ENCODE assay signal across 12 mouse cellular contexts in the genomic region with DNA sequence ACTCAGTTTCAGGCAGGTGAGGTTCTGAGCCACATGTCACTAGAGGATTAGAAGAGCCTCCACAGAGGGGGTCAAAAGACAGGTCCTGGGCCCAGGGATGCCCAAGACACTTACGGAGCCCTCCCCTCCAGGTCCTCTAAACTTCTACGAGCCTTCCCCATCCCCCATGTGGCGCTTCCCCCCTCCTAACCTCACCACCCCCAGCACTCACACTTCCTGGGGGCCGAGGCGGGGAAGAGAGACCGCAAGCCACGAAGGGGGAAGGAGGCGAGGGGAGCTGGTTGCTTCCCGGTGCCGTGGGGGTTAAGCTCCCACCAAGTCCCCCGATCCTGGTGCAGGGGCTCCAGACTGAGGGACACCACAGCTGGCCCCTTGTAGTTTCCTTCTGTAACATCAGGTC. TPM values are rescaled to one million over a fixed set of nuclear protein-coding genes. Genes with fewer than 3 reads are reported as not detected.
DNase-seq lines count a peak whose midpoint lies in the region; ATAC-seq lines count a peak whose summit lies in the region.
"Had no signal": no experiment of that assay in that cellular context is flagged by ENCODE, and none has a peak within 500 bp of the region (broad histone marks: within the 10 kb centered on the region; RNA-seq: fewer than 3 reads in every experiment).

No protein-coding gene starts in this region.

- no peak overlapping the region for H3K27ac ChIP-seq in hindbrain, embryonic 16.5 days (ENCODE audit: low read depth, low read length)
- H3K27ac ChIP-seq: hindbrain, postnatal 0 days had no signal

- H3K4me2 ChIP-seq in hindbrain, embryonic 16.5 days (ENCODE audit: low read length), result no peak overlapping the region

- H3K36me3 ChIP-seq in hindbrain, embryonic 16.5 days (ENCODE audit: control insufficient read depth, insufficient read depth, low read length), result no peaks in the 10 kb centered on the region

- H3K4me3 ChIP-seq in hindbrain, embryonic 16.5 days (ENCODE audit: low read length), result no peak overlapping the region
- H3K4me3 ChIP-seq: lung, embryonic 15.5 days; myocyte had no signal

- 56% methylated on average over 11 of the region's 11 CpGs for WGBS in hindbrain, embryonic 16.5 days

- DNase-seq in CD4-positive, CD25-positive, alpha-beta regulatory T cell, adult 2 months (ENCODE audit: low read depth, low spot score), result peak; percentile 58
- peak; percentile 62 for DNase-seq in CD4-positive helper T cell, adult 2 months (ENCODE audit: low read depth, low spot score)
- DNase-seq in induced T-regulatory cell, adult 2 months (ENCODE audit: low read depth), result peak; percentile 69
- DNase-seq in naive thymus-derived CD4-positive, alpha-beta T cell, adult 2 months (ENCODE audit: low read depth), result peak; percentile 52
- DNase-seq in neural tube, embryonic 10.5 days (ENCODE audit: extremely low spot score, low spot score), result no peak
- no peak for DNase-seq in urinary bladder, postnatal 10 days (ENCODE audit: low spot score)
- DNase-seq: layer of hippocampus, adult 9-11 months had no signal

- no peak overlapping the region for H3K9ac ChIP-seq in hindbrain, embryonic 16.5 days (ENCODE audit: low read depth, low read length)
- H3K9ac ChIP-seq: lung, embryonic 15.5 days had no signal

- H3K4me1 ChIP-seq in hindbrain, embryonic 16.5 days (ENCODE audit: control insufficient read depth, insufficient read depth, low read depth, low read length), result peaks cover 3% of the 10 kb centered on the region

- ATAC-seq in CD4-positive, CD25-positive, alpha-beta regulatory T cell, adult 4 months, result no peak
- ATAC-seq in hindbrain, embryonic 16.5 days, result no peak
- ATAC-seq: hindbrain, postnatal 0 days had no signal

- H3K9me3 ChIP-seq in hindbrain, embryonic 16.5 days (ENCODE audit: control insufficient read depth, low read length), result no peaks in the 10 kb centered on the region
- H3K9me3 ChIP-seq: lung, embryonic 15.5 days had no signal

- H3K27me3 ChIP-seq in hindbrain, embryonic 16.5 days (replicated peaks; ENCODE audit: control insufficient read depth, insufficient read depth, low read length), result no peaks in the 10 kb centered on the region
- H3K27me3 ChIP-seq: lung, embryonic 15.5 days had no signal

RNA-seq across cellular contexts. Expression of a gene that starts 9.1 kb away (rescaled TPM):
- 10 to 100 TPM; 11.7 to 13.2 TPM for polyA plus RNA-seq in CD4-positive, CD25-positive, alpha-beta regulatory T cell, adult 4 months (2017; shearing (Covaris generic))
- polyA plus RNA-seq in hindbrain, embryonic 16.5 days (2015; fragmentation: Nextera tagmentation; extraction: Ambion mirVana), result 0.79 and 0.88 TPM in 2 replicates

RNA-seq across cellular contexts. Expression of a gene that starts 17.1 kb away (rescaled TPM):
- polyA plus RNA-seq in CD4-positive, CD25-positive, alpha-beta regulatory T cell, adult 4 months (2017; shearing (Covaris generic)), result 1 to 10 TPM in 1 of 2 experiments, not detected in 1; 5.3 TPM
- 0.60 TPM in 1 of 2 replicates, not detected in the other for polyA plus RNA-seq in hindbrain, embryonic 16.5 days (2015; fragmentation: Nextera tagmentation; extraction: Ambion mirVana)
- polyA plus RNA-seq: hindbrain, postnatal 0 days; lung, embryonic 15.5 days; myocyte had no signal

RNA-seq across cellular contexts. Expression of a gene that starts 20.4 kb away (rescaled TPM):
- polyA plus RNA-seq in CD4-positive, CD25-positive, alpha-beta regulatory T cell, adult 4 months (2017; shearing (Covaris generic)), result 1 to 10 TPM in 1 of 2 experiments, under 1 TPM in 1; 0.59 to 1.1 TPM
- polyA plus RNA-seq in hindbrain, embryonic 16.5 days (2015; fragmentation: Nextera tagmentation; extraction: Ambion mirVana), result 0.66 and 1.1 TPM in 2 replicates

RNA-seq across cellular contexts. Expression of a gene that starts 23.7 kb away (rescaled TPM):
- polyA plus RNA-seq in CD4-positive, CD25-positive, alpha-beta regulatory T cell, adult 4 months (2017; shearing (Covaris generic)), result under 1 TPM in 1 of 2 experiments, not detected in 1; 0.42 TPM
- 0.10 and 0.11 TPM in 2 replicates for polyA plus RNA-seq in hindbrain, embryonic 16.5 days (2015; fragmentation: Nextera tagmentation; extraction: Ambion mirVana)

RNA-seq across cellular contexts. Expression of a gene that starts 26.2 kb away (rescaled TPM):
- polyA plus RNA-seq in CD4-positive, CD25-positive, alpha-beta regulatory T cell, adult 4 months (2017; shearing (Covaris generic)), result 10 to 100 TPM; 52.2 to 71.7 TPM
- polyA plus RNA-seq in hindbrain, embryonic 16.5 days (2015; fragmentation: Nextera tagmentation; extraction: Ambion mirVana), result 34.7 and 36.6 TPM in 2 replicates

Comparison
In these comparisons a context has a peak if more than half of its experiments do, and no peak if none do; other contexts are left out.
1. DNase-seq: peak in CD4-positive, CD25-positive, alpha-beta regulatory T cell, adult 2 months (single experiment), CD4-positive helper T cell, adult 2 months (single experiment), induced T-regulatory cell, adult 2 months (single experiment) and naive thymus-derived CD4-positive, alpha-beta T cell, adult 2 months (single experiment); none in neural tube, embryonic 10.5 days (single experiment) and urinary bladder, postnatal 10 days (single experiment).